Mouse (Mus musculus): ENCODE results near the gene Srsf2. TPM values are rescaled to one million over a fixed set of nuclear protein-coding genes. Genes with fewer than 3 reads are reported as not detected.
A peak's percentile ranks its signal among the peaks of the same experiment; 100 is the strongest.
"Not testable (repeated sequence)": the region's sequence is repeated elsewhere in the genome, so short reads cannot be mapped to it uniquely, and the experiment has no call there.

Srsf2 gene
- polyA plus RNA-seq, 1 experiment from 2014 or later = 658 TPM

DNA sequence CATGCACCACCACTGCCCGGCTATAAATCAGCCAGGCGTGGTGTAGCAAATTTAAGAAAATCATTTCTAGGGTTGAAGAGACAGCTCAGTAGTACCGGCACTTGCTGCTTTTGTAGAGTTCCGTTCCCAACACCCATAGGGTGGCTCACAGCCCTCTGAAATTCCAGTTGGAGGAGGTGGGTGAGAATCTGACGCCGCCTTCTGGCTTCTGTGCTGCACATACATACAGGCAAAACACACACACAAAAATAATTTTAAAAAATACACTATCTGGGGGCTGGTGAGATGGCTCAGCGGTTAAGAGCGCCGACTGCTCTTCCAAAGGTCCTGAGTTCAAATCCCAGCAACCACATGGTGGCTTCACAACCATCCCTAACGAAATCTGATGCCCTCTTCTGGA lies 29.0 kb downstream of the Srsf2 start:
- not testable (repeated sequence) for H3K27me3 ChIP-seq; H3K36me3 ChIP-seq; H3K9me3 ChIP-seq; ATAC-seq (ENCODE audit: insufficient number of reproducible peaks, low FRiP score, low TSS enrichment, low read depth); H3K4me3 ChIP-seq; H3K4me2 ChIP-seq; H3K27ac ChIP-seq; H3K9ac ChIP-seq
- 94% methylated on average over 10 of the region's 10 CpGs for WGBS
- H3K4me1 ChIP-seq = peaks cover 46% of the 10 kb centered on the region

DNA sequence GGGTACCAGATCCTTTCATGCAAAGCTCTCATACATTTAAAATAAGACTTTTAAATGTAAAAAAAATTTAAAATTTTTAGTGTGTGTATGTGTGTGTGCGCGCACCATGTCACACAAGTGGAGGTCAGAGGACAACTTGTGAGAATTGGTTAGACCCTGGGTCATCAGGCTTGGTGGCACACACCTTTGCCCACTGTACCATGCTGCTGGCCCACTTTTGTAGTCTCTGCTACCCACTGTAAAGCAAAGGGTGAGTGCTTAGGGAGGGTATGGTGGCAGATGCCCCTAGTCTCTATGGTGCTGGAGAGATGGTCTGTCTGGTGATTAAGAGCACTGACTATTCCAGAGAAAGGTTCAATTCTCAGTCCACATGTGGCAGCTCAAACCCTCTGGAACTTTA lies 29.6 kb downstream of the Srsf2 start:
- Histone ChIP-seq H3K4me1 (peaks cover 44% of the 10 kb centered on the region), H3K4me3 (no peak overlapping the region), H3K9me3 (no peaks in the 10 kb centered on the region), H3K27ac (no peak overlapping the region), H3K36me3 (no peaks in the 10 kb centered on the region), H3K27me3 (no peaks in the 10 kb centered on the region), H3K4me2 (no peak overlapping the region), H3K9ac (no peak overlapping the region)
- WGBS = 100% methylated on average over 2 of the region's 2 CpGs
- no peak for ATAC-seq (ENCODE audit: insufficient number of reproducible peaks, low FRiP score, low TSS enrichment, low read depth)

DNA sequence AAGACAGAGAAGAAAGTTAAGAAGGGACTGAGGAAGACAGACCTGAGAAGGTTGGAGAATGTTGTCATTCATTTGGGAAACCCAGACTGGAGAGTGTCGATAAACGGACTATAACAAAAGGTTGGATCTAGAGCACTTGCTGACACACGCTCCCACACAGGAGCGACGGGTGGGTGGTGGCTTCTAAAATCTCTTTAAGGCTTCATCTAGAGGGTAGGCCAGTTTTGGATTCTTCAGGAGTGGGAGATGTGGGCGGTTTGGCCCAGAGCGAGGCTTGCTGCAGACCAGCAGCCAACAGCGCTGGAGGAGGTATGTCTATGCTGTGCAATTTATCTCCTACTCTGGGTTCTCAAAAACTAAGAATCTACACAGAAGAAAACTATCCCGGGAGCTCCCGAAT lies 30.3 kb downstream of the Srsf2 start:
- Histone ChIP-seq H3K4me2 (no peak overlapping the region), H3K27ac (no peak overlapping the region), H3K9me3 (no peaks in the 10 kb centered on the region), H3K27me3 (no peaks in the 10 kb centered on the region), H3K36me3 (no peaks in the 10 kb centered on the region), H3K4me1 (peaks cover 40% of the 10 kb centered on the region), H3K4me3 (no peak overlapping the region), H3K9ac (no peak overlapping the region)
- 92% methylated on average over 10 of the region's 10 CpGs for WGBS
- no peak for ATAC-seq (ENCODE audit: insufficient number of reproducible peaks, low FRiP score, low TSS enrichment, low read depth)

DNA sequence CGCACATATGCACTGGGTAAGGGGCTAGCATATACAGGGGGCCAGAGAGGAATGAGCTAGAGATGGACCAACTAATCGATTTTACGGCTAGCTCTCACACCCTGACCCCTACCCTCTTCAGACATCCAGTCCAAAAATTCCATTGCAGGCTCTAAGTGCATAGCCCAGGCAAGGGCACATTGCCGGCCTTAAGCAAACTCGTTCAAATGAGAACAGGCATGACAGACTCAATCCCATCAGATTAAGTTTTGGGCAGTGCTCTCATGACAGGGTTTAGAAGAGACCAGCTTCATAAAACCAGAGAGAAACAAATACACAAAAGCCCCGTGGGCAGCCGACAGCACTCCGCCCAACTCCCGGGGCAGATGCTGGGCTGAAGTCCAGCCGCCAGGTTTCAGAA lies 30.7 kb downstream of the Srsf2 start:
- Histone ChIP-seq H3K4me3 (no peak overlapping the region), H3K9ac (no peak overlapping the region), H3K4me1 (peaks cover 37% of the 10 kb centered on the region), H3K27ac (no peak overlapping the region), H3K9me3 (no peaks in the 10 kb centered on the region), H3K36me3 (no peaks in the 10 kb centered on the region), H3K4me2 (no peak overlapping the region), H3K27me3 (no peaks in the 10 kb centered on the region)
- 77% methylated on average over 10 of the region's 10 CpGs for WGBS
- ATAC-seq (ENCODE audit: insufficient number of reproducible peaks, low FRiP score, low TSS enrichment, low read depth) = no peak

DNA sequence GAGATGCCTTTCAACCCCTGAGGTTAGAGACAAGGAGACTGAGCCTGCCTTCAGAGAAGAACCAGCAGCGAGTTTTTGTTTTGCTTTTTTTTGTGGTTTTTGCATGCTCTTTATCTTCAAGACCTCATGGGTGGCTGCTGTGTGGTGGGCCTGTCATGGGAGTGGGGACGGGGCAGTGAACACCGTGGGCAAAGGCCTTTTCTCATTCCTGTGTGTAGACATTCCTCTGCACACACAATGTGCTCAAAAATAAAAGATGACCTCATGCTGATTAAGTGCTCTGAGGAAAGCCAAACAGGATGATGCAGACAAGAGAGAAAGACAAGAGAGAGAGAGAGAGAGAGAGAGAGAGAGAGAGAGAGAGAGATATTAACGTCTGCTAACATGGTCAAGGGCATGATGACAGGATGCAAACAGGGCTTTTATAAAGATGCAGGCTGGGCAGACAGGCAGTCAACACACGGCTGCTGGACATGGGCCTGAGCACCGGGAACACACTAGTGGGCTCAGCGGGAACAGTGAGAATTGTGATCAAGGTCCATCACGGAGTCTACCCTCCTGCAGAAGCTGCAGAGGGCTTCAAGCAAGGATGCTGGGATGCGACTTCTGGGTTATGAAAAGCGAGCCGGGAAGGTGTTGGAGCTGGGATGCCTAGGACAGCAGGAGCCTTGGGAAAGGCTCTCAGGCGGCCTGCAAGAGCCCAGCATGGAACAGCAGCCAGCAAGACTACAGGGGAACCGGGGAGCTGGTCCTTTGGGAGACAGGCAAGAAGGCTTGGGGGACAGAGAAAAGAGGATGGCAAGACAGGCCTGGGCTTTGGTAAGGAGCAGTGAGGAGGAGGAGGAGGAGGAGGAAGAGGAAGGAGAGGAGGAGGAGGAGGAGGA lies 31.6 kb downstream of the Srsf2 start:
- H3K27me3 ChIP-seq = no peaks in the 10 kb centered on the region
- no peak overlapping the region for H3K9ac ChIP-seq
- H3K27ac ChIP-seq = no peak overlapping the region; the same call in 1 of the 2 replicates
- no peak overlapping the region for H3K4me3 ChIP-seq
- H3K36me3 ChIP-seq = no peaks in the 10 kb centered on the region
- 73% methylated on average over 13 of the region's 13 CpGs for WGBS
- ATAC-seq (ENCODE audit: insufficient number of reproducible peaks, low FRiP score, low TSS enrichment, low read depth) = no peak
- no peaks in the 10 kb centered on the region for H3K9me3 ChIP-seq
- H3K4me1 ChIP-seq = peaks cover 34% of the 10 kb centered on the region
- no peak overlapping the region for H3K4me2 ChIP-seq

DNA sequence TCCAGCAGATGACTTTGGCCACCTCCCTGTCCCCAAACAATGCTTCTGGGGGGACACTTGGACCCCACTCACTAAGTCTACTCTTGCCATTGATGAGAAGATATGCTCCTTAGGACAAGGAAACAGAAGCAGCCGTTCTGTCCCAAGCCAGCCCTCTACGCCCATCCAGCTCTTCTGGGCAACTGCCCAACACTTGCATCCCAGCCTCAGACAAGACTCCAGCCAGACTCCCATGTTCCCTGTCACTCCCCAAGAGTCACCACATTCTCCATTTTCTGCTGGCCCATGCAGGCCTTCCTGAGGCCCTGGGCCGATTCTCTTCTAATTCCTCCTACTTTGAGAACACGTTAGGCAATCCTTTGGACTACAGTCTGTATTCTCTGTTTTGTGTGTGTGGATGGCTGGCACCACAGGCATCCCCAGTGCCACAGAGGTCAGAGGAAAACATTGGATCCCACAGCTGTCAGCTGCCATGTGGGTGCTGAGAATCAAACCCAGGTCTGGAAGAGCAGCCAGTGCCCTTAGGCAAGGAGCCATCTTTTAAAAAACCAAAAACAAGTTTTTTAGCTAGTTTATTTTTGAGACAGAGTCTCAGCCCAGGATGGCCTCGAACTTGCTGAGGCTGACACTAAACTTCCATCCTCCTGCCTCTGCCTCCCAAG lies 32.8 kb downstream of the Srsf2 start:
- Histone ChIP-seq H3K9ac (no peak overlapping the region), H3K4me3 (no peak overlapping the region), H3K27me3 (no peaks in the 10 kb centered on the region), H3K4me2 (no peak overlapping the region), H3K9me3 (no peaks in the 10 kb centered on the region), H3K4me1 (peaks cover 36% of the 10 kb centered on the region), H3K27ac (0 out of 2 replicates have a peak overlapping the region, but pooled peaks have one; percentile 7), H3K36me3 (no peaks in the 10 kb centered on the region)
- 76% methylated on average over 5 of the region's 5 CpGs for WGBS
- no peak for ATAC-seq (ENCODE audit: insufficient number of reproducible peaks, low FRiP score, low TSS enrichment, low read depth)

DNA sequence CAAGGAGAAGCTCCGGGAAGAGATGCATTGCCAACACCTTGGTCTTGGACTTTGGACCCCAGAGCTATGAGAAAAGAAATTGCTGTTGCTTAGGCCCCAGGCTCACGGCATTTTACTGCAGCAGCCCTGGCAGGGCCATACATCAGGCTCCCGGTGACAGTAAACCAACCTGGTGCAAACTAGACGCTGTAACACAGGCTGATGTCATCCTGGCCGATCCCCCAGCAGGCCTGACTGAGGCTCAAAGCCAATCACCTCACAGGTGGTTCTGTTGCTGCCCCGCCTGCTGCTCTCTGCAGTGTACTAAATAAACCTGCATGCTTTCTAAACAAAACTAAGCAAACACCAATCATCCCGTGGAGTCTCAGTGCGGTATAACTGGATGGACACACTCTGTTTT lies 34.2 kb downstream of the Srsf2 start:
- Histone ChIP-seq H3K4me3 (no peak overlapping the region), H3K9me3 (no peaks in the 10 kb centered on the region), H3K27ac (peak overlapping the region; percentile 51), H3K4me1 (peaks cover 49% of the 10 kb centered on the region), H3K9ac (no peak overlapping the region), H3K27me3 (no peaks in the 10 kb centered on the region), H3K36me3 (no peaks in the 10 kb centered on the region), H3K4me2 (no peak overlapping the region)
- WGBS = 28% methylated on average over 8 of the region's 8 CpGs
- no peak for ATAC-seq (ENCODE audit: insufficient number of reproducible peaks, low FRiP score, low TSS enrichment, low read depth)

DNA sequence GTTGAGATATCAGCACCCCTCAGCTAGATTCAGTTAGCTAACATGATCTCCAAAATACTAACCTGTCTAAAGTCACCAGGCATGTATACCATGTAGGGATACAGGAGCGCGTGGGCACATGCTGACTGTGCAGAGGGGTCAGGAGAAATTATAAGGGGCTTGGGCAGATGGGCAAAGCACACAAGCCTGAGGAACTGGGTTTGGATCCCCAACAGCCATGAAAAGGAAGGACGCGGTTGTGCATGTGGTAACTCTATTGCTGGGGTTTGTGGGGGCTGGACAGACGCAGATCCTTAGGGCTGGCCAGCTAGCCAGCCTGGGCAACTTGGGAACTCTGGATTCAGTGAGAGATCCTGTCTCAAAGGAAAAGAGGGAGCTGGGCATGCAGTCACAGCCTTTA lies 35.3 kb downstream of the Srsf2 start:
- Histone ChIP-seq H3K4me2 (no peak overlapping the region), H3K4me3 (no peak overlapping the region), H3K27ac (no peak overlapping the region), H3K36me3 (no peaks in the 10 kb centered on the region), H3K9me3 (no peaks in the 10 kb centered on the region), H3K27me3 (no peaks in the 10 kb centered on the region), H3K9ac (no peak overlapping the region), H3K4me1 (peaks cover 61% of the 10 kb centered on the region)
- ATAC-seq (ENCODE audit: insufficient number of reproducible peaks, low FRiP score, low TSS enrichment, low read depth) = no peak
- WGBS = 93% methylated on average over 5 of the region's 5 CpGs

DNA sequence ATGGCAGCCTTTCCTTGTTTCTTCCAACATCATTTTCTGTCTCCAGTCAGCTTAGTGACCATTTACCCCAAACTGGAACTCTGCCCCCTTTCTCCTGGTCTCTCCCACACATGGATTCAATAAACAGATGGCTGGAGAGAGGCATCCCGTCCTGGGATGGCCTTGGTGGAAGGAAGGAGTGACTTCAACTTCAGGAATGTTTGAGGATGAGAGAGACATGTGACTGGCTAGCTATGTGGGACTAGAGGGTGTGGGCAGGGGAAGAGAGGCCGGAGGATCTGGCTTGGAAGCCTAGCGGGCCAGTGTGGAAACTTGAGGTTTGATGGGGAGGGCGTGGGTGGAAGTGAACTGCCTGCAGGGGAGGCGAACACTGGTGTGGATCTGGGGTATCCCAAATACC lies 36.1 kb downstream of the Srsf2 start:
- H3K36me3 ChIP-seq = no peaks in the 10 kb centered on the region
- H3K4me1 ChIP-seq = peaks cover 67% of the 10 kb centered on the region
- H3K9me3 ChIP-seq = no peaks in the 10 kb centered on the region
- H3K4me3 ChIP-seq = no peak overlapping the region
- H3K27ac ChIP-seq = no peak overlapping the region
- ATAC-seq (ENCODE audit: insufficient number of reproducible peaks, low FRiP score, low TSS enrichment, low read depth) = no peak
- WGBS = 72% methylated on average over 5 of the region's 5 CpGs
- no peak overlapping the region for H3K9ac ChIP-seq
- H3K27me3 ChIP-seq = no peaks in the 10 kb centered on the region
- no peak overlapping the region for H3K4me2 ChIP-seq

DNA sequence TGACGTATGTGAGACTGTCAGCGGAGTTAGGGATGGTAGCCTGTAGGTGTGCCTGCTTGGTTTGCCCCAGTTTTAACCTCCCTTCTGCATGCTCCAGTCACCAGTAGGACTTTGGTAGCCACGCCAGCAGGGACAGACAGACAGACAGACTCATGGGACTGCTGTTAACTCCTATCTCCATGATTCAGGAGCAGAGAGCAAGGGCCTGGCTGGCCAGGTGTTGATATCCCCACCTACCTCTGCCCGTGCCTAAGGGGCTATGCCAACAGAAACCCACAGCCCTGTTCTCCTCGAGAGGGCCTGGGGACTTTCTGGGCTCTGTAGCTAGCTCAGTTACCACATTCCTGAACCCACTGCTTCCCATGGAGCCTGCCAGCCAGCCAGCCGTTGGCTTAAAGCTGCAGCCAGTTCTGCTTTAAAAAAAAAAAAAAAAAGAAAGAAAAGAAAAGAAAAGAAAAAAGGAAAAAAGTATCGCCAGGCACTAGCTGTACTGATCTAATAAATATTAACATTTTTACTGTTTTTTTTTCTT lies 37.9 kb downstream of the Srsf2 start:
- WGBS = 25% methylated on average over 7 of the region's 7 CpGs
- H3K36me3 ChIP-seq = no peaks in the 10 kb centered on the region
- H3K9me3 ChIP-seq = no peaks in the 10 kb centered on the region
- H3K4me2 ChIP-seq = peak overlapping the region; percentile 6; the same call in 1 of the 2 replicates
- 0 out of 2 replicates have a peak, but pooled peaks cover 7% of the 10 kb centered on the region for H3K27me3 ChIP-seq
- ATAC-seq (ENCODE audit: insufficient number of reproducible peaks, low FRiP score, low TSS enrichment, low read depth) = no peak
- H3K27ac ChIP-seq = peak overlapping the region; percentile 90
- H3K4me1 ChIP-seq = peaks cover 71% of the 10 kb centered on the region
- H3K9ac ChIP-seq = no peak overlapping the region
- H3K4me3 ChIP-seq = no peak overlapping the region

DNA sequence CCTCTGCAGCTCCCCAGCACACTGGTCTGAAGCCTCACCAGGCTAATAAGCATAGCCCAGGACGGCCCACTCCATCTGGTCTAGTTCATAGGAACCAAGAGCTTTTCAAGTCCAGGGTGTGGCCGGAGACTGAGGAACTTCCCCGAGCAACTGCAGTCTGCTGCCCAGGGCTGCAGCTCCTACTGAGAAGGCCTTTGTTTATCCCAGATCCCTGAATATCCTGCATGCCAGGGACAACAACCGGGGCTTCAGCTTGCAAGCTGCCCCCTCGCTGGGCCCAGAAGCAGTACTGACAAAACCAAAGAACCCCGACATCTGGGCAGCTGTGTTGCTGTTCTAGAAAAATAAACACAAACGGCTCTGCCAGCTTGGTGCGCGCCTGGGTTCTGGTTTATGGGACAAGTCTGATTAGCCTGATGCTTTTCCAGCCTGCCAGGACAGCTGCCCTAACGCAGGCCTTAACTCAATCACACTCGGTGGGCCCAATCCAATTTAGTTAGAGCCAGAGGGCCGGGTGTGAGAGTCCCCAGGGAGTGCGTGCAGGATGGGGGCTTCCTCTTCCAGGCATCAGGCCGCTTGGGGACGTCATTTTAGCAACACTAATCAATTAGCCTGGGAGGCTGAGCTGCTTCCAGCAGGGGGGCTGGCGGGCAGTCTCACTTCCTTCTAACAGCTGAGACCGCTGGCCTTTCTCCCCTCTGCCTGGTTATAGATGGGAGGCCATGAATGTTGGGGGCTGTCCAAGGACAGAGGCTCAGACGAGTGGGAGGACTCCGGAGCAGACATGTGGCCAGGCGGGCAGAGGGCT lies 38.6 kb downstream of the Srsf2 start:
- Histone ChIP-seq H3K9ac (no peak overlapping the region), H3K4me3 (no peak overlapping the region), H3K27me3 (0 out of 2 replicates have a peak, but pooled peaks cover 7% of the 10 kb centered on the region), H3K4me1 (peaks cover 66% of the 10 kb centered on the region), H3K4me2 (peak overlapping the region; percentile 6; the same call in 1 of the 2 replicates), H3K36me3 (no peaks in the 10 kb centered on the region), H3K27ac (peak overlapping the region; percentile 90), H3K9me3 (no peaks in the 10 kb centered on the region)
- 20% methylated on average over 20 of the region's 20 CpGs for WGBS
- peak; percentile 53 for ATAC-seq (ENCODE audit: insufficient number of reproducible peaks, low FRiP score, low TSS enrichment, low read depth)
